Mouse (Mus musculus) brain, embryonic 14.5 days (tissue): ENCODE measurements at regions not wholly inside any gene's neighbourhood (a gene's known extent, or its start where the extent isn't known, plus 50 kb on each side); places are given as distances from the start of the nearest gene placed in this dataset.

ENCODE experiments used
- DNase-seq: peaks from one replicate; pipeline ENCODE4 v3.0.0-alpha.2; 2011; ENCODE audit warnings: low read depth
- CTCF ChIP-seq: fragments of 200-500 bp; IDR thresholded peaks from 2 replicates; pipeline ENCODE4 v1.5.1; 2012; ENCODE audit warnings: inconsistent platforms, mild to moderate bottlenecking, moderate library complexity, borderline replicate concordance; ENCODE audit not compliant: insufficient read depth, insufficient read length; ENCODE audit errors: extremely low read depth
- POLR2A ChIP-seq: fragments of 200-500 bp; IDR thresholded peaks from 2 replicates; pipeline ENCODE4 v1.6.1; 2012; ENCODE audit warnings: mild to moderate bottlenecking, inconsistent platforms, borderline replicate concordance; ENCODE audit not compliant: poor library complexity, insufficient read depth, insufficient read length, severe bottlenecking; ENCODE audit errors: extremely low read depth

DNA sequence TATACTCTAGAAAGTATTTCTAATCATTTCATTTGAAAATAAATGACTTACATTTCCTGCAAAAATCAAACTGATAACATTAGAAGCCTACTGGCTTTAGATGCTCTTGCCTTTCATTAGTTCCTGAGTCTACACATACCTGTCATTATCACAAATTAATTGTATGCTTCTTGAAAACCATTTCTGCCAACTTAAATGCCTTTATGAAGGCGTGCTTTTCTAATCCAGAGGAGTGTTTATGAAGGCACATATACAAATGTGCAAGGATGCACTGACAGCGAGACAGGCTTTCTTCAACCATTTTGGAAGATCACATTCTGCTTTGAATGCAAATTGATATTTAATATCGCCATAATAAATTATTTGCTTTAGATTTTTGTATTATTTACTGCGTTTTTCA lies 246.6 kb downstream of the Mef2c start:
- TF ChIP-seq POLR2A: no peak
- no peak for TF ChIP-seq CTCF
- DNase-seq: peak; percentile 71

DNA sequence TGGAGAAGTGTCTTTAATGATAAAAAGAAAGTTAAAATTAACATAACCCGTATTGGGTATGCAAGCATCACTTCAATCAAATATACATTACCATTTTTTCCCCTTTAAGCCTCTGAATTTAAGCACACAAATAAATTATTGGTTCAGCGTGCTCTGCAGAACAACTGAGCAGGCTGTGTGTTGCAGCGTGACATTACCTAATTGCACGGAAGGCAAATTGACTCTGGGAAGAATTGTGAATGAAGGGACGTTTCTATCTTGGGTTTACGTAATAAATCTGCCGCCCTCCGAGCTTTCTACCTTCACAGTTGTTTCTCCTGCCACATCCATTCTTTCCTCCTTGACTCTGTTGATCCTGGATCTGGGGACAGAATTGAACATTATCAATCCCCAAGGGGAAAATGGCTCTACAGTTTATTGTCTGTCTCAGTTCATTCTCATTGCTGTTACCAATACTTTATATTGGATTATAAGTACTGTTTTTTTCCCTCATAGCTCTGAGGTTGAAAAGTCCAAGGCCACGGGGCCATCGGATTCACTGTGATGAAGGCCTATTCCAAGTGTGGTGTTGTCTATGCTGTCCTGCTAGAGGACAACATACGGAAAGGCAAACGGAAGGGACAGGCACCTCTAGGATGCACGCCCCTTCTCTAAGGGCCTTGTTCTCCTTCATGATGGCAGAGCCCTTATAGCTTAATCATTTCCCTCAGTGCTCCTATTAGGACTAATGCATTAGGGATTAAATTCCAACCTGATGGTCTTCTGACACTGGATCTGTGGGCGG lies 256.7 kb downstream of the Mef2c start:
- peak; percentile 56 for DNase-seq
- TF ChIP-seq CTCF: no peak
- TF ChIP-seq POLR2A: no peak

DNA sequence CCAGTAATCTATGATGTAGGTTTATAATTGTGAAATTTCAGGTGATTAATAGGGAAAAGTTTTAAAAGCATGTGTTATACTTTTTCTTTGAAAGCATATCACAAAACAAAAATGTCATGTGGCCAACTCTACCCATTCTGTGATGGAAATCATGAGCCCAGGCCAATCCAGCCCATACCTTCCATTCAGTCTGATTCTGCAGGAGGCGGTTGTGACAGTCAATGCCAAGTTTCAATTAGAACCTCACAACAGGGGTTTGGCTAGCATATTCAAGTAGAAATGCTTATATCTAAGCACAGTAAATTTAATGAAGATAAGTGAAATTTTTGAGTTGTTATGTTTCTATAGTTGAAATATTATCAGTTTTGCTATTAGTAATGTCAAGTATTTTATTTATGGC lies 258.6 kb downstream of the Mef2c start:
- TF ChIP-seq POLR2A: no peak
- TF ChIP-seq CTCF: no peak
- DNase-seq: peak; percentile 82

DNA sequence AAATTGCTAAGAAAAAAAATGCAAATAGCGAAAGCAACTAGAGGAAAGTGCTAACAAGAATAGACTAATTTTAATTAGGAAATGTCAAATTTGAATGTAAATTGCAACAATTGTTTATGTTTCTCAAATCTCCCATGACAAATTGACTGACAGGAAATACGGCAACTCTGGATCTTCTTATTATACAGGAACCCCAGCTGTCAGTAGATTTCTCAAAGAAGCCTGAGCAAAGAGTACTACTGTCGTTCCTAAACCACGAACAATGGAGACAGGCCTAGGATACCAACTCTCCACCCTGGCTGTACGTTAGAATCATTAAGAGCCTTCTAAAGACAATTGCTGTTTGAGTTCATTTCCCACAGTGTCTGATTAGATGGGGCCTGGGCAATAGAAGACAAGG lies 259.5 kb downstream of the Mef2c start:
- DNase-seq: peak; percentile 68

DNA sequence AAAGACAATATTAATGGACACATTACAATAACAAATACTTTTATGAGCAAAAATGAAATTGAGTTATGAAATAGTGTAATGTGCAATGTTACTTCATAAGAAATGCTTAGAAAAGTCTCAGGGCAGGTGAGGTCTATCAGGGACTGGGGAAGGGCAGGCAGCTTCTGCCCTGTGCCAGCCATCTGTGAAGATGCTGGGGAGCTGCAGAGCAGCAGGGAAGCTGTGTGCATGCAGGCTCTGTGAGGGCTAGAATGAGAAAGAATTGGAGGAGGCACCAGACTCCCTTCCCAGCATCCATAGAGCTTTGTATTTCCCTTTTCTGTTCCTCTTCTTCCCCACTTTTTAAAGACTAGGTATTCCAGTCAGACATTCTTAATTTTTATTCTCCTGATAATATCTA lies 281.8 kb downstream of the Mef2c start:
- DNase-seq: peak; percentile 35
- no peak for TF ChIP-seq POLR2A
- TF ChIP-seq CTCF: no peak

DNA sequence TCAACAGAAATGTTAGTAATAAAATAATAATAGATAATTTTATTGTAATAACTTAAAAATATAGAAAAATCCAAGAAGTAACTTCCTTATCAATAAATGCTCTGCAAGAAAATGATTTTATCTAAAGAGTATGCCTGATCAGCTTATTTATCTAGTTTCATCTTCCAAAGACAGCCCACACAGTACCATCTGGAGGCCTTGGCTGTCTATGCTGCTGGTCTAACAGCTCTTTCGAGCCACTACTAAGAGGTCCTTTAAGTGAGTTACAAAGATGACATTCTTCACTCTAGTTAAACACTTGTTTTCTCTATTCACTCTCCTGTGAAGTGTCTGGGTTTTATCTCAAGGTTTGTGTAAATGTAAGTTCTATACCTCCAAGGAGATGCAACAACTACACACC lies 305.7 kb downstream of the Mef2c start:
- TF ChIP-seq CTCF (no peak), POLR2A (no peak)

DNA sequence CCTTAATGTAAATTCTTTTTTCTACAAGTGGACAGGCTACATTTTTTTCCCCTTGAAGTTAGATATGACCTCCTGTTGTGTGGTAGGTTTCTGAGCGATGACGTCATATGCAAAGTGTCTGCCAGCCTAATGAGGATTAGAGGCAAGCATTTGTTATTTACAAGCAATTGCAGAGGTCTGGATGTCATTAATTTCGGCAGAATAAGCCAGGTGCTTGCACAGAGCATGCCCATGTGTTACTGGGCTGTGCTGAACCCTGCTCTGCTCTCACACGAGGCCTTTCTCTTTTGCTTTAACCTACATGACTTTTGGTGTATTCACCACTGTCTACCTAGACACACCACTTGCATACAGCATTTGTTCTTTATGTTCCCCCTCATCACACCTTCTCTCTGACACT lies 316.5 kb downstream of the Mef2c start:
- TF ChIP-seq POLR2A (no peak), CTCF (no peak)
- DNase-seq: peak; percentile 75

More for the DNA sequence above, 305.7 kb downstream of the Mef2c start:
- DNase-seq: no peak

DNA sequence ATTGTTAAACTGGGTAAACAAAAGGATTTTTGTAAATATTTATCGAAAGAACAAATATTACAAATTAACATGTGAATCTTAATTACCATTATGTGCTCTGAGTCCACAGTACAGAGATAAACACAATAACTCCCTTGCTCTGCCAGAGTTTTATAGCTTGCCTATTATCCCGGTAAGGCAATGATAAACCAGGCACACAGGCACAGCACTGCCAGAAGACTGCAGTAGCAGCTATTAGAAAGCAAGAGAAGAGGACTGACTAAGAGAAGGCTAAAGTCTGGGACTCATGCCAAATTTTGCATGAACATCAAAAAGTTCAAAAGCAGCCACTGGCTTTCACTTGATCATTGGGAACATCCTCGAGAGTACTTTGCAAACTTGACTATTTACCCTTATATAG lies 316.9 kb downstream of the Mef2c start:
- TF ChIP-seq POLR2A: no peak
- TF ChIP-seq CTCF: no peak
- peak; percentile 51 for DNase-seq

DNA sequence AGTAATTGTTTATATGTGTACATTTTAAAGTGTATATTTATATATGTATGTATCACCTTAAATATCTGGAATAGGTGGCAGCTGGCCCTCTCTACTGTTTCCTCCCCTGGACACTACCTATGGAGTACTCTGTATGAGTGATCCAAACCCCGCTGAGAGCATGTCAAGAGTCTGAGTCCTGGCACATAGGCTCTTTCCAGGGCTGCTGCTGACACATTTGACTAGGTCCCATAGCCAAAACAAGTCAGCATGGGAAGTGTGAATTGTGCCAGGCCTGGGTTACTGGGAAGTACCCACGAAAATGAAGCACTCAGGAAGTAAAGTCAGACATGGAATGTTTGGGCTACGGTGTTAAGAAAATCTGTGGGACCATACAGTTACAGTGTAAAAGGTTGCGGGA lies 321.1 kb downstream of the Mef2c start:
- no peak for DNase-seq
- TF ChIP-seq POLR2A (no peak), CTCF (no peak)

DNA sequence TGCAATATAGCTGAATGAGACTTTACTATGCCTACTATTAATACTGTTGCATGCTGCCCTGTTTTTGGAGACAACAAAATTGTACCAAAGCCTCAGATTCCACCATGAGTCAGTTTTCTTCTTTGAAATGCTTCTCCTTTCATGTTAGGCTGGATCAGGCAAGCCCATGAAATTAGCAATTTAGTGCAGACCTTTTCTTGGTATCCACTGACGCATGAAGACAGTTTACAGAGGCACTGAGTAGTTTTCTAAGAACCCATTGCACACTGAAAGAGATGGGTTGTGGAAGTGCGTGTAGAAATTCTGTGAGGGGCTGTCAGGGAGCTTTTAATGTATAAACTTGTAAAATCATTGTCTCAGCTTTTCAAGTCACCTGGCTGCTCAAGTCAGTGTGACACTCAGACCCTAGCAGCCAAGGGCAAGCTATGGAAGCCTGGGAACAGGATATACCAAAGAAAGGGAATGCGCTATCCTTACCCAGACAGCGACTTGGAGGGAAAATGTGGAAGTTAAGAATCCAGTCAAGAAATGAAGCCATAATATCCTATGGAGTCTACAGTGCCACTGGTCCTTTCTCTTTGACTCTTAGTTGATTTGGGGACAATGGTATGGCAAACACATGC lies 323.1 kb downstream of the Mef2c start:
- DNase-seq: peak; percentile 67
- no peak for TF ChIP-seq POLR2A
- TF ChIP-seq CTCF: no peak

DNA sequence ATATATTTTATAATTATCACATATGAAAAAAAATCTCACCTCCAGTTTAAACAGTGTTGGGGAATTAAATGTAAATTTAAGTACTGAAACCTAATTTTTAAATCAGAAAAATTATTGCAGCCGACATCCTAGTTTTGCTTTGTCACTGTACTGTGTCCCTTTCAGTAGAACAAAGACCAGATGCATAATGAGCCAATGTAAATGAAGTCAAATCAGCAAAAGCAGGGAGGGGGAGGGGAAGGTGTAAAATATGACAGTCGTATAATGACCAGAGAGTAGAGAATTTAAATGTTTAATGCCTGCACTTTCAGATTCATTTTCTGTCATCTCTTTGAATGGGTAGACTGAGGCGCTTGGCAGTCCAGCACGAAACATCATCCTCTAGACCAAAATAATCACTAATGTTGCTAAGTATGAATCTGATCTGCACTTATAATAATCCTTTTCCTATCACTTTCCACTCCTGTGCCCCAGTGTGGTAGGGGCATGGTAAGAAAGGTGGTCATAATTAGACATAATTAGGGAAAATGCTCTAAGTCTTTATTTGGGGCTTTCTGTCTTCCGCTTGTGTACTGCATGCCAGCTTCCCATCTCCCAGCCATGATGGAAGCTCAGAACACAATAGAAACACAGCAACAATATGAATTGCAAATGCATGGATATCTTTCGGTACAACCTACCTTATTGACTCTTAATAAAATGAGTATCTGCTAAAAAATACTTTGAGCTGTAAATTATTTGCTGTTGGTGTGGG lies 356.0 kb upstream of the Tmem161b start:
- TF ChIP-seq POLR2A: no peak
- no peak for TF ChIP-seq CTCF
- DNase-seq: peak; percentile 81

DNA sequence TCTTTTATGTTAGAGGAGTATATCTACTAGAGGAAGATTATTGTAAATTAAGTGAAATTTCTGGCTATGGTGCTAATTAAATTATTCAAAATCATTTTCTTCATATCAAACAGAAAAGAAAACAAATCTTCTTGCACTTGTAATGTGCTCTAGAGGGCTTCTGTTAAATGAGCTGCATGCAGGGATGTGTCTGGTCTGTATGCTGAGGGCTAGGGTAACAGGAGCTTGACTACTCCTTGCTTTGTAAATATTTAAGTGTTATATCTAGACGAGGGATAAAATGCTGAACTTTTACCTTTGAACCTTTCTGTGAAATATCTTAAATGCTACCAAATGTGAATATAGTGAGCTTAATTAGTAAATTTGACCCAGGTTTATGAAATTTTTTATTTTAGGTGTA lies 354.9 kb upstream of the Tmem161b start:
- peak; percentile 73 for DNase-seq
- TF ChIP-seq CTCF: no peak
- TF ChIP-seq POLR2A: no peak

DNA sequence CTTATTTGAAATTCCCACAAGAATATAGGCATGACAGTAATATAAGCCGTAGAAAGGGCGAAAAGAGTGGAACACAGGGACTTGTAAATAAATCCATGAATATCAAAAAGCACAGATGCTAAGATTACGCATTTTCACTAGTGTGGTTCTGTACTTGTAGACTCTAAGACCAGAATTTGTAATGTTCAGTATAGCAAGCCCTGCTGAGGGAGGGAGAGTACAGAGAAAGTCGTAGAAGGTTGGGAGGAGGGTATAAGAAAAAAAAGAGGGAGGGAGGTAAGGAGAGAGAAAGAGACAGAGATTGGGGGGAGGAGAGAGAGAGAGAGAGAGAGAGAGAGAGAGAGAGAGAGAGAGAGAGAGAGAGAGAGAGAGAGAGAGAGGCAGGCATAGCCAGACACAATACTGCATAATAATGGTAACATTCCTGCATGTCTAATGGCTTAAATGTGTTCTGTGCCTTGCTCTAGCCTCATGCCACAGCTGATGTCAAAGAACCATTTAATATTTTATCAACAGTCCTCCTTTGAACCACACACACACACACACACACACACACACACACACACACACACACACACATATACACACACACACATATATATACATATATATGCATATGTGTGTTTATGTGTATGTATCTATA lies 354.1 kb upstream of the Tmem161b start:
- TF ChIP-seq CTCF (no peak), POLR2A (no peak)
- peak; percentile 85 for DNase-seq
